Mouse (Mus musculus) heart, adult 18-20 months (tissue): ENCODE measurements around the gene Plcb4. TPM values are rescaled to one million over a fixed set of nuclear protein-coding genes. Genes with fewer than 3 reads are reported as not detected.
A peak's percentile ranks its signal among the peaks of the same experiment; 100 is the strongest.
"Not testable (repeated sequence)": the region's sequence is repeated elsewhere in the genome, so short reads cannot be mapped to it uniquely, and the experiment has no call there.

Experiments
- DNase-seq, 2 experiments: peaks; one replicate each; pipeline ENCODE4 v3.0.0; 2021 to 2022; ENCODE audit warnings: mixed read lengths in 1 of 2
- total RNA-seq, 2 experiments: library from RNA; stranded (reverse); gene quantifications; 2 replicates each; pipeline ENCODE4 v1.2.3; 2021

Gene Plcb4
- total RNA-seq, 2 experiments from 2014 or later: 49.1 to 58.5 TPM

DNA sequence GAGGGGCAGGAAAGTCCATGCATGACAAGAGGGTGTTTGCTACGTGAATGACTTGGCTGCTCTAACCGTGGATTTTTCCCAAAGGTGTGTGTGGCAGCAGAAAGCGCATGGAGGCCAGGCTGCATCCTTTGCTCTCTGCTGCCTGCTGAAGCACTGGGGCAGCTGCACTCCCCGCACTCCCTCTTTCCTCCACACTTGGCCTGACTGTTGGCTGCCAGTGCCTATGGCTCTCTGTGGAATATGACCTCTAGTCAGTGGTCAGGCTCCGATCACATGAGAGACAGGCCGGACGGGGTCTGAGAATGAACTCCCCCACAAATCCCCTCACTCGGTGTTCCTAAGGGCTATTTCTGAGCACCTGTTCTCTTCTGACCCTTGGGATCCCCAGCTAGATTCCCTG, 297.0 kb downstream of the Plcb4 start:
- no peak for DNase-seq

DNA sequence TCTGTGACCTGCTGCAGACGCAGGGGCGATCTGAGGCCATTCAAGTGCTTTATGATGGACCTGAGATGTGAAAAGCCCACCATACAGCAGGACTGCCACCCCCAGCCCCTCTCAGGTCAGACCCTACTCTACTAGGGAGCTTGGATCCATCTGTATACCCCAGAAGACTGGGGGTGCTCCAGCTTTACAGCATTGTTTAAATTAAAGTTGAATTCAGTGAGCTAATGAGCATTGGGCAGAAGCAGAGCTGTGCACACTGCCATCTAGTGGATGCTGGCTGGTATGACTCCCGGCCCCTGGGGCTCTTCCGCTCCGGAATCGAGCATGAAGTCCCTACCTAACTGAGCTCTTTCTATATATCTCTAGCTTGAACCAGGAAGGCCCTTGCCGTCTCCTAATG, 298.9 kb downstream of the Plcb4 start:
- peak; percentile 51 to 73 for DNase-seq

DNA sequence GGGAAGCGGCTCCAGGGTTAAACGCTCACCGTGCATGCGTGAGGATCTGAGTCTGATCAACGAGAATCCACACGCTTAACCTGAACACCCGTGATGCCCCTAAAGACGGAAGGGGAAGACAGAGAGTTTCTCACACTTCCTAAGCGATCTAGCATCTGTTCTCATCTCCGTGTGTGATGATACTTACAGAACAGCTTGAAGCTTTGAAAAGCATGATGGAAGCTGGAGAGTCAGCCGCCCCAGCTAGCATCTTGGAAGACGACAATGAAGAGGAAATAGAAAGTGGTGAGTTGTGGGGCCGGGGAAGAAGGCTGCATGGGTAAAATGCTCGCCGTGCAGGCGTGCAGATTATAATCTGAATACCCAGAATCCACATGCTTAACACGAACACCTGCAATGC, 299.6 kb downstream of the Plcb4 start:
- no peak for DNase-seq

DNA sequence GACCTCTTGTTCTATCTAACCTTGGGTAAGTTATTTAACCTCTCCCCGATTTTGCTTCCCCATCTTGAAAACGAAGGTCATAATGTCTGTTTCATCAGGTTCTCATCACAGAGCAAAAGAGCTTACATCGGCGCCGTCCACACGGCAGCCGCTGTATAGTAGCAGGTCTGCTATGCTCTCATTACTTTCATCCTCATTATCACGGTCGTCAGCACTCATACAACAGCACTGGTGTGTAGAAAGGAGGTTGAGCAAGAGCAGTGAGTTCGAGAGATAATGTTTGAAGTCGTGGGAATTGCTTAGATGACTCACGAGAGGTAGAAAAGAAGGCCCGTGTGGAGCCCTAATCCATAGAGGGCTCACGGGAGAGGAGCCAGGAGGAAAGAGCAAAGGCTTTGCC, 304.3 kb downstream of the Plcb4 start:
- no peak for DNase-seq

DNA sequence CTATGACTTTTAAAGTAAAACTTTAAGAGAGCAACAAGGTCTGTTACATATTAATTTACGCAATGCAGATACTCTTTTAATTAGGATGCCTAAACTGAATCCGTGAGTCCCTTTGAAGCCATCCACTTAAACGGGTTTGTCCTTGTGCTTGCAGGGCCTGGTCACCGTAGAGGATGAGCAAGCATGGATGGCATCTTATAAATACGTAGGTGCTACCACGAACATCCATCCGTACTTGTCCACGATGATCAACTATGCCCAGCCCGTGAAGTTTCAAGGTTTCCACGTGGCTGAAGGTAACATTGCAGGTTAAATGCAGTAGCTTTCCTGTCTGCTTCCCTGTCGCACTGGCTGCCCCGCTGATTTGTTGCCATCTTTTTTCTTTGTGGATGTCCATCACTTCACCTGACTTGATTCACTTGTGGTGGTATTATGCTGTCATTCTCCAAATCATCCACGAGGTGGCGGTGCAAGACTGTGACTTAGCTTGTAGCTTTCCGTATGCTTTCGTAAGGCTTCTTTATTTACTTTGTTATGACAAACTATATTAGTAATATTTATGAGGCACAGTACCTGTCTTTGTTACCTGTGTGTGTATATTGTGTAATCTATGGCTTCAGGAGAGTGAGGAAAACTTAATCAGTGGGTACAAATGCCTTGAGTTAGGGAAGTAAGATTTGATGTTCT, 308.2 kb downstream of the Plcb4 start:
- DNase-seq: peak in 1 of 2 experiments; percentile 71

DNA sequence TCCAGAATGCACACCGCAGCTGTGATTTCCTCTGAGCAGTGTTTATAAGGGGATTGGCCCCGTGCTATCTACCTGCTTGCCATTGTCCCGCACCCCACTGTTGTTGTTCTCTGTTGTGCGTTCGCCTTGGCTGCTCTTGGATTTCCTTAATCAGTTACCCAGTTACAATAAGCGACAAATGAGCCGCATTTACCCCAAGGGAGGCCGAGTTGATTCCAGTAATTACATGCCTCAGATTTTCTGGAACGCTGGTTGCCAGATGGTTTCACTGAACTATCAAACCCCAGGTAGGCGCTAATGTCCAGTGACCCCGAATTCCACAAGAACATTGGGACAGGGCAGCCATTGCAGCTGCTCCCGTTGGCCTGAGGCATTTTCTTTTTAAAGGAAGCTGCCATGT, 309.3 kb downstream of the Plcb4 start:
- DNase-seq: no peak

DNA sequence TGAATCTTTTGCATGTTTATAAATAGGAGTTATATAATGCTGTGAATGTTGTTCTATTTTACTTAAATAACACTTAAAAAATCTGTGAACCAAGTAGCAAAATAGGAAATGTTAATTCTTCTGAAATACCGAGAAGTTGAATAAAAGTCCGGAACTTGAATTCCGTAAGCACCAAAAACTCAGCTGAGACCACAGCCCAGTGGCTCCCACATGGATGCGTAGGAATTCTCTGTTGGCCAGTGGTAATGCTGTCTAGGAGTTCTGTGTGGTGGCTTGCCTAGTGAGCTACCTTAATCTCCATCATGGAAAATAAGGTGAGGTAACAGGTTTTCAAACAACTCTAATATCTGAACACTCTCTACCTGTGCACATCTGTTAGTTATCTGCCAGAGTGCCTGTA, 312.1 kb downstream of the Plcb4 start:
- no peak for DNase-seq

DNA sequence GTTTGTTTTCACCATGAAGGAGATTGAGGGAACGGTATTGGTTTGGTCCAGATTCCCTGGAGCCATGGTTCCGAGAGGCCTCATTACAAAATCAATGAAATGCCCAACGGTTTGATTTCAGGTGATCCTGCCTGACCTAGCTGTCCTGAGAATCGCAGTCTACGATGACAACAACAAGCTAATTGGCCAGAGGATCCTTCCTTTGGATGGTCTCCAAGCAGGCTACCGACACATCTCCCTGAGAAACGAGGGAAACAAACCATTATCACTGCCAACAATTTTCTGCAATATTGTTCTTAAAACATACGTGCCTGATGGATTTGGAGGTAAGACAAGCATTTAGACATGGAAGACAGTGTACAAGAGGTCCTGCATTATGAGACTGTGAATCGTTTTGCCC, 317.2 kb downstream of the Plcb4 start:
- no peak for DNase-seq

DNA sequence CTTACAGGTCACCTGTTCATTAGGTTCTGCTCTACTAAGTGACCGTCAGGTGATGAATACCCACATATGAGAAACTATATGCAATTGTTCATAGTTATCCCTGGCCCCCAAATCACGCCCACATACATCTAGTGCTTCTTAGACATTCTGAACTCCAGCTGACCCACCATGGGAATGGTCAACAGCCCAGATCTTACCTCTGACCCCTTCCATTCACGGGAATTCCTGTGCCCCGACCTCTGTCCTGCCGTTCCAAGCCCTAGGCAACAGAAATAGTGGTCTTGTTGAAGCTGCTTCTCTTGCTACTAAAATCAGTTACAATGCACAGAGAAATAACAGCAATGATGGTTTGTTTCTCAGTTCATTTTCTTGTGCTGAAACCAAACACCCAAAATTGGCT, 320.0 kb downstream of the Plcb4 start:
- no peak for DNase-seq

DNA sequence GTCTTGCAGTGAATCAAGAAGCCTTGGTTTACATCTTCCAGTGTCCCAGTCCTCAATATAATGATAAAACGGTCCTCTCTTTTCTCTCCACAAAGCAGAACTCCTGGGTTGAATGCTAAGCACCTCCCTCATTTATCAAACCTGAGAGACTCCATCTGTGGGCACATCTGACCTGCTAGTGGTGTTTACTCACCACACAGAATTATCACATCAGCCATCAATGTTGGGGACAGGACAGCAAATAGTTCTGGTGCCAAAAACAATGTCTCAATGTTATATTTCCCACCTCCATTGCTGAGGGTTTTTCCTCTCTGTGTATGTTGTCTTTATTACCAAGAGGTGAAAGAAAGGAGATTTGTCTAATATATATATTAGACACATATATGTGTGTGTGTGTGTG, 321.6 kb downstream of the Plcb4 start:
- no peak for DNase-seq

DNA sequence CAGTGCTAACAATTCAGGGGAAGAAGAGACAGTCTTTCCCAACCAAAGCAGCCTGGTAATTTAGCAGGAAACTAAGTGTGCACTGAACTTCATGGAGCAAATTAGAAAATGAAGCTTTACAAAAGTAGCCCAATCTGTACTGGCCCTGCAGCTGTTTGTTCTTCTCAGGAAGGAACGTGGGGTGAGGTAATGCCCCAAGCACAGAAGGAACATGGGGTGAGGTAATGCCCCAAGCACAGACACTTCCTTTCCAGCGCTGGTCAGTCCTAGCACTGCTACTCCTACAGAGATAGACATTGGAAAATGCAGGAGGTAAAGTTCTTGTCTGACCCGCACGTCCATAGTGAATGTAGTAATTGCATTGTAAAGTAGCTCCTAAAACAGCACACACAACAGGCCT, 325.2 kb downstream of the Plcb4 start:
- DNase-seq: peak in 1 of 2 experiments; percentile 11

DNA sequence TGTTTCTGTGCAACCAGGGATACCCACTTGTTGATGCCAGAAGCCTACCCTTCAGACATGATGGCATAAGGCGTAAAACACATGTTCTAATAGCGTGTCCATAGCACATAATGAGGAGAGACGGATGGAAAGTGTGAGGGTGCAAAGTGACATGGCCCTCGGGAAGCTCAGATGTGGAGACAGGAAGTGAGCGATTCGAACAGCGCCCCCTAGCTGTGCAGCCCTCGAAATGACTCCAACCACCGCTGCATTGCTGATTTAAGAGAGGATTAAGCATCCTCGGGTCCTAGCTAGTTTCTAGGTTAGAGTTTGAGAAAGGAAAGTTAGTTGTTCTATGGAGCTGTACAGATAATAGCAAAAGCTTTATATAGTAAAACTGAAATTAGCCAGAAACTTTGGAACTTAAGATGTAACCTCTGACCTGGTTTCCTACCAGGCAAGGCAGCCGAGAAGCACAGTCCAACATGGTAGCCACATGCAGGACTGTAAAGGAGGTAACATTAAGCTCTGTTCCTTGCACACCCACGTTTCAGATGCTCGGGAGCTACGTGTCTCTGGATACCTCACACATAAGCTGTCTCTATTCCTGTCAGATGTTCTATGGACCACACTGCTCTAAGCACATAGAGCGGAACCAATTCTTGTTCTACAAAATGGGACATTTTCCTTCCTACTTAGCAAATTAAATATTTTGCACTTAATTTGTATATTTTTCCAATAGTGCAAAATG, 326.9 kb downstream of the Plcb4 start:
- no peak for DNase-seq

DNA sequence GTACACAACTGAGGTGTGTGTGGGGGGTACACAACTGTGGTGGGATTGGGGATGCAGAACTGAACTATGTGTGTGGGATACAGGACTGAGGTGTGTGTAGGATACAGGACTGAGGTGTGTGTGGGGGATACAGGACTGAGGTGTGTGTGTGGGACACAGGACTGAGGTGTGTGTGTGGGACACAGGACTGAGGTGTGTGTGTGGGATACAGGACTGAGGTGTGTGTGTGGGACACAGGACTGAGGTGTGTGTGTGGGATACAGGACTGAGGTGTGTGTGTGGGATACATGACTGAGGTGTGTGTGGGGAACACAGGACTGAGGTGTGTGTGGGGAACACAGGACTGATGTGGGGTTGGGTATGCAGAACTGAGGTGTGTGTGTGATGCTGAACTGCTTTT, 329.7 kb downstream of the Plcb4 start:
- not testable (repeated sequence) for DNase-seq

DNA sequence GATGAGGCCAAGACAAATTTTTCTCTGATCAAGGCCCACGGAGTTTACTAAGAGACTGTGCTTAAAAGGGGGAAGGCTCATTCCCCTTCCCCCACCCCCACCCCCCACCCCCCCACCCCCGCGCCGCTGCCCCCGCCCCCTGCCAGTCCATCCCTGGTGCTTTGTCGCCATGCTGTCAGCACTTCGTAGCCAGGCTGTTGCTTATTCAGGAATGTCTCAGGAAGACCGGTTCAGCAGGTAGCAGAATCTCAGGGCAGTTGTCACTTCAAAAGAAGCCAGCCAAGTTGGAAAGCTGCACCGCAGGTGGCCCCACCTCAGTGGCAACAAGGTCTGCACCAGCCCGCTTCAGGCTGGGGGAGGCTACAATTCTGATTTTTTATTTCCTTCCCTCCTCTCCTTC, 331.9 kb downstream of the Plcb4 start:
- DNase-seq: not testable (repeated sequence)

DNA sequence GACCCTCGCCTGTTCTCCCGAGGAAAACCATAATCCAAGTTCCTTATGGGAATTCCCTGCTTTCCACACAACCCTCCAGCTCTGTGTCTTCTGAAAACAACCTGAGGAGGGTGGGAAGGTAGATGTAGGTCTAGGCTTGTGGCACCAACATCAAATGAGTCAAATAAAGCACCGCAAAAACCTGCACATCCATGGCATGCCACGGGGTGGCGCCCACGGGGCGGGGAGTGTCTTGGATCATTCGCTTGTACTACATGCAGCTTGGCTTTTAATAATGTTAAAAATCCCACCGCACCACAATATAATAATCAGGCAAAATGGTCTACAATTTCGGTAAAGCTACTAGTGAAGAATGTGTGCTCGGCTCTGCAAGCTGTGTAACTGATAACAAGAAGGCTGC, 334.5 kb downstream of the Plcb4 start:
- DNase-seq: no peak

DNA sequence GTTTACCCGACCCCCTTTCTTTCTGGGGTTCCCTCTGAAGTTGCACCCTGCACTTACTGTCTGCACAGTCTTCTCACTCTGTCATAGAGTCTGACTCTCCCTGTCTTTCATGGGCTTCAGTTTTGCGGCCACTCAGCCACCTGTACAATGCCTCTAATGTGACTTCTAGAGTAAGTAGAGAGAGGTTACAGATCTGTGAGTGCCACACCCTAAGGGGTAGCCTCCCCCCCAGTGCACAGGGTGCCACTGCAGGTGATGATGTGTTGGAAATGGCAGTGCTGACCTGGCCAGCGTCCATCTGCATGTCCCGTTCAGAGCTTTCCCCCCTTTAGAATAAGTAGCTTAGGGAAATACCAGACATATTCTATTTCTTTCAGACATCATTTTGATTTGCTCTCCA, 336.4 kb downstream of the Plcb4 start:
- no peak for DNase-seq

DNA sequence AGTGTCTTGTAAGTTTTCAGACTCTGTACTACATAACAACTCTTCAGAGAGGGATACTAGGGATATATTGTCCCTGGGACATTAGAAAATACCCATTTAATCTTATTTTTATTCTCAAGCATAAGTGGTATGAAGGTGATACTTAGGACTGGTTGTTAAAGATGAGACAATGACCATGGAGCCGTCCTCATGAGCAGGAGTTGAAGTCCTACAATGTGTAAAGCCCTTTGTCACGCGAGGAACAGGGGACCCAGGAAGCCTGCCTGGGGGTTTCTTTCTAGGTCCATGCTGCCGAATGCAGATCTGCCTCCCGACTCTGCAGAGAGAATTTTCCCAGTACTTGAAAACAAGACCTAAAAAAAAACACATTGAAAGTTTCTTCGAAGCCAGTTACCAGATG, 338.1 kb downstream of the Plcb4 start:
- DNase-seq: no peak

DNA sequence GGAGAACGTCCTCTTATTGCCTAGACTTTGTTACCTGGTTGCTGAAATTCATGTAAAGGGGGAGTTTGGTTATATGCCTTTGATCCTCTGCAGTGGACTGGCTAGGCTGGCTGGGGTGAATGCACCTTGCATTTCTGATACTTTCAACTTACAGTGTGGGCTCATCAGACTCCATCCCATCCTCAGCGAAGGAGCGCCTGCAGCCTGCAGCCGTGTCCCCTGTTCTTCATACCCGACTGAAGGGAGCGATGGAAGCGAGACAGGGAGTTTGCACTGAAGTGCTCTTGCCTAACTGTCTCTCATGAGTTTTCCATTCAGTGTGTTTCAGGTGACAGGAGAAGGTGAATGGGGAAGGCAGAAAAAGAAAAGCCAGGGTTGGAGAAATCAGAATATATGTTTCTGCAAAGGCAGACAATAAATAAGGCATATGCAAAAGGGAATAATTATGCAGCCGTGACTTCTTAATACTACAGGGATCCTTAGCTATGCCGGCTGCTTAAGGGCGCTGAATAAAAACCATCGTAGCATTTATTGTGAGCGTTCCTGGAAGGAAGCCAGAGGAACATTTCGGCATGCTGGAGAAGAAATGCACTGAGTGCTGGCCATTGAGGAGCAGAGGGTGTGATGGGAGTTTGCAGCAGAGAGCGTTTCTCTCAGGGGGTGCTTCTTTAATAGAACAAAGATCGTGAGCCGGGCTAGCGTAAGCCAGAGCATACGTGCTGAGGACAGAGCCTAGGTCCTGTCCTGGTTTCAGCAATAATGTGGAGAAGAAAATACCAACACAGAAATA, 338.7 kb downstream of the Plcb4 start:
- no peak for DNase-seq

DNA sequence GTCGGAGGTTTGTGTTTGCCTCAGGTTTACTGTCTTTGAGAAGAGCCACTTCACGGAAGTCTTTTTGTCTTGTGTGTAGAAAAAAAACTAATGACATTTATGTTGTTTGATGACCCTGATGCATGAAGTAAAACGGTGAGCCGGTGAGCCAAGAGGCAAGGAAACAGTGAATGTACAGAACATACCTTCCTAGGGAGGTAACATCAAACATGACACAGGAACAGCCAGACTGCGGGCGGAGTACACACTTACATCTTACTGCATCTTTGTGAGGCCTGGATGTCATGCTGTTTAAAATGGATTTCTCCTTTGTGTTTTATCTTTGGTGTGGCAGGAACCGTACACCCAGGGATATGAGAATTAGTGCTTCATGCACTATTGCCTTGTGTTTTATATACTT, 340.1 kb downstream of the Plcb4 start:
- no peak for DNase-seq

DNA sequence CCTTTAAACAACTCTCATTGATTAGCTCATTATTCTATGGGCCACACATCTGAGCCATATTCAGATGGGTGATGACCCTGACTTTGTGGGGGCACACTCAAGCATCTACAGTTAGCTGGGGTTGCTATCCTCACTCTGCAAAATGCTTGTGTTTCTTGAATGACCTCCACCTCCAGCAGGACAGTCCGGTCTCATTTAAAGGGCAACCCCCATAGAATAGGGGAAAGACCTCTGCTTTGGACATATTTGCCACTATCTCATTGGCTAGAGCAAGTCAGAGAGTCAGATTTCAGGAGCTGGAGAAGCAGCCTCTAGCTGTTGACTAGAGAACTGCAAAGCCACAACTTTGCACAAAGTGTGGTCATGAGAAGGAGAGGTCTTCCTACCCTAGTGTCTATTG, 340.6 kb downstream of the Plcb4 start:
- no peak for DNase-seq

DNA sequence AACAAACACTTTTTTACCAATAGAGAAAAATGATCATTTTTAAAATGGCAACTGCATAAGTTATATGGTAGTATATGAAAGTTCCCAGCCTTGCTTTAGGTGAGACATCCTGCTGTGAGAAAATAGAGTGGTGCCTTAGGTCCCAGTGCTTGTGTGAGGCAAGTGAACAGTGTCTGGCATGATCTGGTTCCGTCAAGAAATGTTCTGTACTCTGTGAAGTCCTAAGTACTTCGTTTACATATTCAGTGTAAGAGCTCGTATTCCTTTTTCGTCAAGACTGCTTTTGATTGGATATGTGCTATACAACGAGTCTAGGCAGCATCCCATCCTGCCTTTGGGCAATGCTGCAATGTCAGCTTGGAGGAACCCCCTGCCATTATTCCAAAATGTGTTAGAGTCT, 342.1 kb downstream of the Plcb4 start:
- no peak for DNase-seq

DNA sequence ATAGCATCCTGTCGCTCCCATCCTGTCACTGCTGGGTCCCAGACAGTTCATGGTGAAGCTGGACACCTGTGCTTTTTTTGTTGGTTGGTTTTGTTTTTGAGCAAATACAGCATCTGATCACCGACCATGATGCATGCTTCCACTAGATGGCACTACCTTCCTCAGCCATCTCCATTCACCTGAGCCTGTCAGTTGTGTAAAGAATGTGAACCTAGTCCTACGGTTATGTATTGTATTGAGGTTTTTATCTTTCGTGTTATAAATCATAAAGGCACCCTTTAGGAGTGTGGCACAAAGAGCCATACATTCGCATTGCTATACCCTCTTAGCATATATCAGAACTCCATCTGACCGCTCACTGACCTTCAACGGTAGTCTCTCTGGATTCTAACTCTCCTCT, 343.3 kb downstream of the Plcb4 start:
- DNase-seq: no peak

DNA sequence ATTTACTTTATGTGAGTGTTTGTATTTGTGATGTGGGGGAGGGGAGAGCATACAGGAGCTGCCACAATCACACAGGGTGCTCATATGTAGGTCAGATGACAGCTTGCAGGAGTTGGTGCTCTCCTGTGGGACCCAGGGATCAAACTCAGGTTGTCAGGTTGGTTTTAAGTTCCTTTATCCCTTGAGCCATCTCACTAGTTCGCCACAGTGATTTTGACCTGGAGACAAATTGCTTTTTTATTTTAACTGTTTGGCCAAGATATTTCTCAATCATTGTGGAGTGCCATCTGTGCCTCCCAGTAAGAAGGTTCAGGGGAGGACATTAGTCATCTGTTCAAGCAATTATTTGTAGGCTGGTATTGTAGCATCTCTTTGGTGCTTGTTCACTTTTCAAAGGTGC, 345.0 kb downstream of the Plcb4 start:
- DNase-seq: no peak
